Mouse (Mus musculus): ENCODE results near the gene Bicc1.
A peak's percentile ranks its signal among the peaks of the same experiment; 100 is the strongest.

The Bicc1 gene

GRCm38 (mm10) chr10:70874994-70875538 is 284.4 kb downstream of the Bicc1 start:
- peak; percentile 96 for ATAC-seq (ENCODE audit: low TSS enrichment)
